Mouse (Mus musculus) heart, adult 18-20 months (tissue): ENCODE data around the gene Nphp3. TPM values are rescaled to one million over a fixed set of nuclear protein-coding genes. Genes with fewer than 3 reads are reported as not detected.

ENCODE experiments used
- DNase-seq, 2 experiments: peaks; one replicate each; pipeline ENCODE4 v3.0.0; 2021 to 2022; ENCODE audit warnings: mixed read lengths in 1 of 2
- total RNA-seq, 2 experiments: library from RNA; stranded (reverse); gene quantifications; 2 replicates each; pipeline ENCODE4 v1.2.3; 2021

The Nphp3 gene
- total RNA-seq, 2 experiments from 2014 or later, result 1.9 to 2.0 TPM

GRCm38 (mm10) chr9:104064571-104064970 lies 62.2 kb downstream of the Nphp3 start:
- DNase-seq, result no peak

GRCm38 (mm10) chr9:104070241-104070640 lies 67.9 kb downstream of the Nphp3 start:
- no peak for DNase-seq

- no peak for DNase-seq
These were observed 68.7 kb downstream of the Nphp3 start for GRCm38 (mm10) chr9:104070863-104071604.

- DNase-seq, result peak in 1 of 2 experiments; percentile 35
These were observed 73.5 kb downstream of the Nphp3 start for GRCm38 (mm10) chr9:104075808-104076207.

GRCm38 (mm10) chr9:104078780-104079179 lies 76.4 kb downstream of the Nphp3 start:
- no peak for DNase-seq

- peak in 1 of 2 experiments; percentile 53 for DNase-seq
These were observed 77.0 kb downstream of the Nphp3 start for GRCm38 (mm10) chr9:104079379-104079778.

GRCm38 (mm10) chr9:104080038-104080437 lies 77.7 kb downstream of the Nphp3 start:
- no peak for DNase-seq

GRCm38 (mm10) chr9:104085730-104086429 lies 83.5 kb downstream of the Nphp3 start:
- no peak for DNase-seq

- peak; percentile 61 to 62 for DNase-seq
These were observed 86.2 kb downstream of the Nphp3 start for GRCm38 (mm10) chr9:104088555-104088954.

GRCm38 (mm10) chr9:104092945-104093344 lies 90.6 kb downstream of the Nphp3 start:
- DNase-seq, result no peak

Other genes with a start within 250 kb of the Nphp3 start
- 1 to 10 TPM; 3.0 to 3.9 TPM for gene Tmem108, start 240.7 kb upstream of the Nphp3 start, total RNA-seq
- gene Gm28305, start 38.1 kb downstream of the Nphp3 start, total RNA-seq, result not detected
- gene Uba5, start 60.6 kb downstream of the Nphp3 start, total RNA-seq, result 10 to 100 TPM; 14.9 to 15.4 TPM
- gene Acad11, start 60.8 kb downstream of the Nphp3 start, total RNA-seq, result 100 to 1,000 TPM; 120 to 136 TPM
- 1 to 10 TPM; 1.8 to 1.9 TPM for gene Ackr4, start 124.4 kb downstream of the Nphp3 start, total RNA-seq